Mouse (Mus musculus) myocyte (in vitro differentiated cells): ENCODE data around the gene Fancl. TPM values are rescaled to one million over a fixed set of nuclear protein-coding genes. Genes with fewer than 3 reads are reported as not detected.

ENCODE experiments used
- H3K27me3 ChIP-seq: one replicate; pipeline ENCODE4 v1.6.1; 2011; ENCODE audit not compliant: control insufficient read depth, insufficient read depth, insufficient read length
- H3K36me3 ChIP-seq: one replicate; pipeline ENCODE4 v1.6.1; 2011; ENCODE audit not compliant: control insufficient read depth, insufficient read depth
- H3K4me2 ChIP-seq: one replicate; pipeline ENCODE4 v1.6.1; 2011; ENCODE audit warnings: low read depth, control low read depth
- H3K4me3 ChIP-seq: one replicate; pipeline ENCODE4 v1.5.1; 2011; ENCODE audit warnings: mild to moderate bottlenecking, control low read depth, moderate library complexity
- H3K79me2 ChIP-seq: one replicate; pipeline ENCODE4 v1.6.1; 2011; ENCODE audit not compliant: control insufficient read depth, insufficient read depth
- H3ac ChIP-seq: one replicate; pipeline ENCODE4 v1.6.1; 2011; ENCODE audit not compliant: control insufficient read depth, insufficient read length
- CEBPB ChIP-seq: IDR thresholded peaks from 2 replicates; pipeline ENCODE4 v1.6.1; 2011; ENCODE audit warnings: mild to moderate bottlenecking, moderate library complexity; ENCODE audit not compliant: poor library complexity, insufficient read depth, severe bottlenecking
- E2F4 ChIP-seq: IDR thresholded peaks from one replicate; pipeline ENCODE4 v1.6.1; 2011; ENCODE audit warnings: mild to moderate bottlenecking, control low read depth, moderate library complexity; ENCODE audit not compliant: insufficient read depth
- MAX ChIP-seq: IDR thresholded peaks from one replicate; pipeline ENCODE4 v1.6.1; 2011; ENCODE audit warnings: low read depth, mild to moderate bottlenecking, control low read depth
- MYOD1 ChIP-seq, 3 experiments: IDR thresholded peaks; one replicate each; pipeline ENCODE4 v1.6.1; 2011; ENCODE audit warnings: control low read depth in 2 of 3, low read depth in 2 of 3, mild to moderate bottlenecking in 2 of 3, moderate library complexity in 1 of 3; ENCODE audit not compliant: insufficient read length in 2 of 3, control insufficient read depth in 1 of 3
- MYOG ChIP-seq, 3 experiments: IDR thresholded peaks; one replicate each; pipeline ENCODE4 v1.6.1; 2011; ENCODE audit warnings: control low read depth in 2 of 3, low read depth in 2 of 3, mild to moderate bottlenecking in 2 of 3; ENCODE audit not compliant: insufficient read length in 2 of 3, control insufficient read depth in 1 of 3, insufficient read depth in 1 of 3
- POLR2A ChIP-seq: IDR thresholded peaks from one replicate; pipeline ENCODE4 v1.6.1; 2011; ENCODE audit warnings: low read depth, mild to moderate bottlenecking, control low read depth, moderate library complexity; ENCODE audit not compliant: insufficient read length
- POLR2AphosphoS2 ChIP-seq: IDR thresholded peaks from one replicate; pipeline ENCODE4 v1.6.1; 2011; ENCODE audit warnings: low read depth, control low read depth; ENCODE audit not compliant: insufficient read length
- REST ChIP-seq: IDR thresholded peaks from one replicate; pipeline ENCODE4 v1.6.1; 2011; ENCODE audit warnings: mild to moderate bottlenecking, control low read depth, moderate library complexity; ENCODE audit not compliant: insufficient read depth, insufficient read length
- SRF ChIP-seq: IDR thresholded peaks from one replicate; pipeline ENCODE4 v1.6.1; 2011; ENCODE audit warnings: low read depth; ENCODE audit not compliant: control insufficient read depth, insufficient read length
- TCF12 ChIP-seq: IDR thresholded peaks from one replicate; pipeline ENCODE4 v1.6.1; 2011; ENCODE audit warnings: mild to moderate bottlenecking, control low read depth; ENCODE audit not compliant: poor library complexity, insufficient read depth, severe bottlenecking
- TCF3 ChIP-seq: IDR thresholded peaks from one replicate; pipeline ENCODE4 v1.6.1; 2011; ENCODE audit warnings: low read depth, control low read depth; ENCODE audit not compliant: insufficient read length
- USF1 ChIP-seq: IDR thresholded peaks from one replicate; pipeline ENCODE4 v1.6.1; 2011; ENCODE audit warnings: low read depth, mild to moderate bottlenecking, control low read depth, moderate library complexity
- polyA plus RNA-seq: library from polyadenylated mRNA; unstranded; fragments of >200 nt; fragmentation: generic; extraction: Trizol; gene quantifications from one replicate; pipeline ENCODE4 v1.2.1, GENCODE M21; 2012; ENCODE audit warnings: missing spikeins

Fancl gene
- polyA plus RNA-seq, 1 experiment, result 9.8 TPM

GRCm38 (mm10) chr11:26477037-26477739 is 91.3 kb downstream of the Fancl start:
- TF ChIP-seq MYOD1 (IDR thresholded peaks at IDR 0.05; ENCODE audit: control insufficient read depth in 1 of 3, insufficient read length in 2 of 3, low read depth in 2 of 3), result no peak
- TF ChIP-seq TCF12, result no peak
- TF ChIP-seq USF1, result no peak
- no peak for TF ChIP-seq E2F4
- no peak for TF ChIP-seq POLR2A
- TF ChIP-seq POLR2AphosphoS2, result no peak
- no peak for TF ChIP-seq MAX
- no peak for TF ChIP-seq SRF
- Histone ChIP-seq H3K79me2 (no peaks in the 10 kb centered on the region), H3K27me3 (no peaks in the 10 kb centered on the region), H3K4me3 (no peak overlapping the region), H3K36me3 (peaks cover 4% of the 10 kb centered on the region), H3K4me2 (no peak overlapping the region), H3ac (no peak overlapping the region)

- no peak overlapping the region for H3K4me3 ChIP-seq
- H3K4me2 ChIP-seq, result no peak overlapping the region
- TF ChIP-seq REST (no peak), MYOG (IDR thresholded peaks at IDR 0.05; ENCODE audit: control insufficient read depth in 1 of 3, insufficient read depth in 1 of 3, insufficient read length in 2 of 3, low read depth in 2 of 3) (no peak), TCF3 (no peak)
- H3K79me2 ChIP-seq, result no peaks in the 10 kb centered on the region
- H3K36me3 ChIP-seq, result no peaks in the 10 kb centered on the region
- no peaks in the 10 kb centered on the region for H3K27me3 ChIP-seq
- no peak overlapping the region for H3ac ChIP-seq
Observed at GRCm38 (mm10) chr11:26481691-26482242, 95.8 kb downstream of the Fancl start.

GRCm38 (mm10) chr11:26489761-26490466 is 104.0 kb downstream of the Fancl start:
- Histone ChIP-seq H3K27me3 (no peaks in the 10 kb centered on the region), H3K36me3 (no peaks in the 10 kb centered on the region), H3K4me3 (no peak overlapping the region), H3K79me2 (no peaks in the 10 kb centered on the region), H3K4me2 (no peak overlapping the region), H3ac (no peak overlapping the region)
- no peak for TF ChIP-seq MAX
- no peak for TF ChIP-seq REST
- no peak for TF ChIP-seq POLR2AphosphoS2
- TF ChIP-seq MYOG (IDR thresholded peaks at IDR 0.05; ENCODE audit: control insufficient read depth in 1 of 3, insufficient read depth in 1 of 3, insufficient read length in 2 of 3, low read depth in 2 of 3), result no peak
- TF ChIP-seq SRF, result no peak
- TF ChIP-seq TCF12, result no peak
- no peak for TF ChIP-seq MYOD1 (IDR thresholded peaks at IDR 0.05; ENCODE audit: control insufficient read depth in 1 of 3, insufficient read length in 2 of 3, low read depth in 2 of 3)
- TF ChIP-seq USF1, result no peak
- no peak for TF ChIP-seq E2F4
- no peak for TF ChIP-seq TCF3
- no peak for TF ChIP-seq CEBPB

GRCm38 (mm10) chr11:26495951-26496350 is 110.0 kb downstream of the Fancl start:
- H3K27me3 ChIP-seq, result no peaks in the 10 kb centered on the region
- no peak overlapping the region for H3K4me2 ChIP-seq
- H3ac ChIP-seq, result no peak overlapping the region
- H3K79me2 ChIP-seq, result no peaks in the 10 kb centered on the region
- no peaks in the 10 kb centered on the region for H3K36me3 ChIP-seq
- TF ChIP-seq SRF (no peak), CEBPB (no peak), TCF3 (no peak), POLR2AphosphoS2 (no peak), E2F4 (no peak), USF1 (no peak), REST (no peak), TCF12 (no peak), POLR2A (no peak), MYOD1 (IDR thresholded peaks at IDR 0.05; ENCODE audit: control insufficient read depth in 1 of 3, insufficient read length in 2 of 3, low read depth in 2 of 3) (no peak), MYOG (IDR thresholded peaks at IDR 0.05; ENCODE audit: control insufficient read depth in 1 of 3, insufficient read depth in 1 of 3, insufficient read length in 2 of 3, low read depth in 2 of 3) (no peak), MAX (no peak)
- no peak overlapping the region for H3K4me3 ChIP-seq

GRCm38 (mm10) chr11:26513683-26514082 is 127.7 kb downstream of the Fancl start:
- H3K4me3 ChIP-seq, result no peak overlapping the region
- H3K36me3 ChIP-seq, result no peaks in the 10 kb centered on the region
- H3K27me3 ChIP-seq, result no peaks in the 10 kb centered on the region
- no peak for TF ChIP-seq POLR2A
- no peak for TF ChIP-seq TCF12
- no peak overlapping the region for H3K4me2 ChIP-seq
- H3K79me2 ChIP-seq, result no peaks in the 10 kb centered on the region
- H3ac ChIP-seq, result no peak overlapping the region
